Mouse (Mus musculus): Measurements from ENCODE around the gene Sec61a1.

The Sec61a1 gene

GRCm38 (mm10) chr6:88454545-88454944 is 64.2 kb downstream of the Sec61a1 start:
- no peak for DNase-seq (ENCODE audit: low read depth, low spot score)

All from c-Kit-negative CD71-positive TER-119-positive erythroid progenitor cells, embryonic 14.5 days (primary cell).